Mouse (Mus musculus) kidney, adult 2 months (tissue): ENCODE data around the gene Fam222b. TPM values are rescaled to one million over a fixed set of nuclear protein-coding genes. Genes with fewer than 3 reads are reported as not detected.
A peak's percentile ranks its signal among the peaks of the same experiment; 100 is the strongest.

Experiments used
- DNase-seq: peaks from one replicate; pipeline ENCODE4 v3.0.0; 2021
- H3K27ac ChIP-seq: fragments of 200-500 bp; 2 replicates; pipeline ENCODE4 v1.5.1; 2012; ENCODE audit warnings: low read depth, low read length, control low read depth, inconsistent platforms; ENCODE audit not compliant: insufficient read depth
- H3K27me3 ChIP-seq: fragments of 200-500 bp; replicated peaks from 2 replicates; pipeline ENCODE4 v1.6.1; 2012; ENCODE audit warnings: mild to moderate bottlenecking, moderate library complexity, low read length, inconsistent platforms; ENCODE audit not compliant: control insufficient read depth, insufficient read depth
- H3K36me3 ChIP-seq: fragments of 200-500 bp; 2 replicates; pipeline ENCODE4 v1.6.1; 2012; ENCODE audit warnings: mild to moderate bottlenecking, moderate library complexity, low read length, inconsistent platforms; ENCODE audit not compliant: control insufficient read depth, insufficient read depth
- H3K4me1 ChIP-seq: fragments of 200-500 bp; 2 replicates; pipeline ENCODE4 v1.6.1; 2011; ENCODE audit warnings: low read length; ENCODE audit not compliant: control insufficient read depth, insufficient read depth
- H3K4me3 ChIP-seq: fragments of 200-500 bp; 2 replicates; pipeline ENCODE4 v1.5.1; 2011; ENCODE audit warnings: mild to moderate bottlenecking, low read depth, low read length, control low read depth; ENCODE audit not compliant: insufficient read depth
- CTCF ChIP-seq: fragments of 200-500 bp; conservative IDR thresholded peaks from 2 replicates; pipeline ENCODE4 v1.5.1; 2011; ENCODE audit warnings: low read depth, mild to moderate bottlenecking, control low read depth, low read length, moderate library complexity, mixed read lengths; ENCODE audit not compliant: insufficient read depth, insufficient read length
- POLR2A ChIP-seq: fragments of 200-500 bp; IDR thresholded peaks from one replicate; pipeline ENCODE4 v1.6.1; 2011; ENCODE audit warnings: low read depth, low read length, control low read depth
- WGBS: fragments of 180-500 bp; shearing (Covaris S2); methylation state at CpG from one replicate; pipeline ENCODE4 v1.1.7; 2018; 5-methylcytosine and 5-hydroxymethylcytosine counted together
- polyA plus RNA-seq: library from polyadenylated mRNA; depleted of rRNA; stranded (reverse); fragments of >200 nt; gene quantifications from 2 replicates; pipeline ENCODE4 v1.2.3, GENCODE M21; 2012

The Fam222b gene
- polyA plus RNA-seq, 1 experiment: 13.4 TPM

DNA sequence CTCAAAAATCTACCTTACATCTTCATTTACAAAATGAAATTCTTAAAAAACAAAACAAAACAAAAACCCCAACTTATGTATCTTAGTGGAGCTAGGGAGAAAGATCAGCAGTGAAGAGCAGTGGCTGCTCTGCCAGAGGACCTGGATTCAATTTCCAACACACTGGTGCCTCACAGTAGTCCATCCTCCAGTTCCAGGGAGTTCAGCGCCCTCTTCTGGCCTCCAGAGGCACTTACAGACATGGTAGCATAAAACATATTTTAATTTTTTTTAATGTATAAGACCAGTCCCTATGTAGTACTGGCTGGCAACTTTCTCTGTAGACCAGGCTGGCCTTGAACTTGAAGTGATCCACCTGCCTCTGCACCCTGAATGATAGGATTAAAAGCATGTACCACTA, 56.7 kb downstream of the Fam222b start:
- WGBS: 40% methylated on average over 1 of the region's 1 CpGs
- H3K36me3 ChIP-seq: no peaks in the 10 kb centered on the region
- no peaks in the 10 kb centered on the region for H3K27me3 ChIP-seq
- H3K4me1 ChIP-seq: peaks cover 5% of the 10 kb centered on the region; the same call in 1 of the 2 replicates
- H3K4me3 ChIP-seq: no peak overlapping the region
- peak; percentile 48 for DNase-seq
- H3K27ac ChIP-seq: no peak overlapping the region
- no peak for TF ChIP-seq POLR2A
- peak; percentile 80 for TF ChIP-seq CTCF

DNA sequence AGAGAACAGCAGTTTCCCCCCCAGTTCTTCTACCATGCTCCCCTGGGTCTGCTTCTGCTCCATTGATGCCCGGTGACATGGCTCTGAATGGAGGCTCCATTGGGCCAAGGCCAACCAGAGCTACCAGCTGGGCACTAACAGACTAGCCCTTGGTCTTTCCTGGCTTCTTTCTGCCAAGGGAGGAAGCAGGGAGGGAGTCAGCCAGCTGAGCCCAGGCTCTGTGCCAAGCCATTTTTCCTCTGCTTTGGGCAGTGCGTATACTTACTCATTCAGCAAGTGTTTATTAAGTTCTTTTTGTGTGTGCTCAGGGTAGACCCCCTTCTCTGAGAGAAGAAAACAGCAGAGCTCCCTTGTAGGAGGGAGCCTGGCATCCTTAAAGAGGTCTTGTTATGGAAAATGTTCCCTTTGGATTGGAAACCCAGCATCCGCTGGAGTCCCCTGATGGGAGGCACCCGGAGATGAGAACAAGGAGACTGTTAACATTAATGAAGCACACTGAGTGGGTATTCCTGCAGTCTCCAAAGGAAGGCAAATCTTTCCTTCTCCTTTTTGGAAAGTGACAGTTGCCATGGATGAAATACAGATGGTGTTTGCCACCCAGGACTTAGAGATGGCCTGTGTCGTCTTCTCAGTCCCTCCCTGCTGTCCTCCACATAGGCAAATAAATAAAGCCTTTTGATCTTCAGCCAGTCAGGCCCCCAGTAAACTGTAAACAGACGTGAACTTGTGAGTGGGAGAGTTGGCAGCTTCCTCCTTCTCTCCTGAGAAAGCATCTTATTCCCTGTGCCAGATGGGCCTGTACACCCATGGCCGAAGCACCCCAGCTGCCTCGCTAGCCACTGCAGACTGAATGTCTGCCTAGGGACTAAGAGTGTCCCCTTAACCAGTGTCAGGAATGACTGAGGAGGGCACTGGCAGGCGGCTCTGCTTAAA, 58.1 kb downstream of the Fam222b start:
- Histone ChIP-seq H3K36me3 (no peaks in the 10 kb centered on the region), H3K4me1 (peaks cover 3% of the 10 kb centered on the region; the same call in 1 of the 2 replicates), H3K4me3 (no peak overlapping the region), H3K27ac (no peak overlapping the region), H3K27me3 (no peaks in the 10 kb centered on the region)
- TF ChIP-seq POLR2A (no peak), CTCF (no peak)
- peak; percentile 76 for DNase-seq
- WGBS: 49% methylated on average over 9 of the region's 9 CpGs

GRCm38 (mm10) chr11:78153778-78154177, 59.3 kb downstream of the Fam222b start:
- Histone ChIP-seq H3K4me1 (peaks cover 3% of the 10 kb centered on the region; the same call in 1 of the 2 replicates), H3K36me3 (no peaks in the 10 kb centered on the region; the same call in 1 of the 2 replicates), H3K27ac (no peak overlapping the region), H3K4me3 (no peak overlapping the region), H3K27me3 (no peaks in the 10 kb centered on the region)
- WGBS: 70% methylated on average over 13 of the region's 13 CpGs
- DNase-seq: no peak
- TF ChIP-seq POLR2A (no peak), CTCF (no peak)

GRCm38 (mm10) chr11:78155674-78156073, 61.2 kb downstream of the Fam222b start:
- no peak for DNase-seq
- TF ChIP-seq POLR2A (no peak), CTCF (no peak)
- Histone ChIP-seq H3K4me3 (no peak overlapping the region), H3K4me1 (peaks cover 17% of the 10 kb centered on the region), H3K27me3 (no peaks in the 10 kb centered on the region), H3K36me3 (peaks cover 4% of the 10 kb centered on the region), H3K27ac (no peak overlapping the region)
- WGBS: 83% methylated on average over 5 of the region's 5 CpGs

GRCm38 (mm10) chr11:78156156-78156699, 61.8 kb downstream of the Fam222b start:
- 73% methylated on average over 6 of the region's 6 CpGs for WGBS
- TF ChIP-seq CTCF (no peak), POLR2A (no peak)
- H3K4me1 ChIP-seq: peaks cover 18% of the 10 kb centered on the region
- no peak overlapping the region for H3K4me3 ChIP-seq
- H3K27me3 ChIP-seq: no peaks in the 10 kb centered on the region
- H3K27ac ChIP-seq: no peak overlapping the region
- DNase-seq: no peak
- peaks cover 4% of the 10 kb centered on the region for H3K36me3 ChIP-seq

GRCm38 (mm10) chr11:78159096-78159495, 64.6 kb downstream of the Fam222b start:
- TF ChIP-seq POLR2A (no peak), CTCF (peak; percentile 100; the same call in 1 of the 2 replicates)
- Histone ChIP-seq H3K27me3 (no peaks in the 10 kb centered on the region), H3K36me3 (peaks cover 4% of the 10 kb centered on the region), H3K4me3 (no peak overlapping the region), H3K4me1 (peaks cover 31% of the 10 kb centered on the region), H3K27ac (no peak overlapping the region)
- 16% methylated on average over 2 of the region's 2 CpGs for WGBS
- DNase-seq: peak; percentile 94

- Histone ChIP-seq H3K27ac (peak overlapping the region; percentile 64), H3K27me3 (no peaks in the 10 kb centered on the region), H3K4me1 (peaks cover 31% of the 10 kb centered on the region), H3K36me3 (peaks cover 4% of the 10 kb centered on the region), H3K4me3 (no peak overlapping the region)
- no peak for DNase-seq
- TF ChIP-seq CTCF (no peak), POLR2A (no peak)
- WGBS: 43% methylated on average over 7 of the region's 7 CpGs
These were observed 65.1 kb downstream of the Fam222b start for GRCm38 (mm10) chr11:78159557-78159956.
